Mouse (Mus musculus) lung, postnatal 10 days (tissue): ENCODE results near the gene Gabbr2.
A peak's percentile ranks its signal among the peaks of the same experiment; 100 is the strongest.

Experiments used
- DNase-seq: peaks from one replicate; pipeline ENCODE4 v3.0.0; 2021

The Gabbr2 gene

GRCm38 (mm10) chr4:46991016-46991958, at the start of gene Gabbr2:
Gene Gabbr2, minus strand, starts transcription at chr4:46991873.
- DNase-seq: no peak

- DNase-seq: no peak
Observed at GRCm38 (mm10) chr4:47039586-47039985, 47.9 kb upstream of the Gabbr2 start.

DNA sequence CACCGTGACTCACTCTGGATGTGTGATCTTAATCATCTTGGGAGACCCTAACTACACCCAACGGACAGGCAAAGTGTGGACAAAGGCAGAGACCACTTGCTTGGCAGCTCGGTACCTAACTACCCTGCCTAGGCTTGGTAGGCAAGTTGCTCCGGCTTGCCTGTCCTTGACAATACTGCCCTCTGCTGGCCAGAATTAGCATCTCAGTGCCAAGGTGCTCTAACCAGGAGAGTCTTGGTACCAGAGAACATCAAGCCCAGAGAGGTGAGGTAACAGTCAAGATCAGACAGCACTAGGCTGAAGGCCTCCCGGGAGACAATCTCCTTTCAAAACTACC, 45.6 kb upstream of the Gabbr2 start:
- DNase-seq: peak; percentile 73

GRCm38 (mm10) chr4:47036486-47037320, 45.0 kb upstream of the Gabbr2 start:
- DNase-seq: no peak

DNA sequence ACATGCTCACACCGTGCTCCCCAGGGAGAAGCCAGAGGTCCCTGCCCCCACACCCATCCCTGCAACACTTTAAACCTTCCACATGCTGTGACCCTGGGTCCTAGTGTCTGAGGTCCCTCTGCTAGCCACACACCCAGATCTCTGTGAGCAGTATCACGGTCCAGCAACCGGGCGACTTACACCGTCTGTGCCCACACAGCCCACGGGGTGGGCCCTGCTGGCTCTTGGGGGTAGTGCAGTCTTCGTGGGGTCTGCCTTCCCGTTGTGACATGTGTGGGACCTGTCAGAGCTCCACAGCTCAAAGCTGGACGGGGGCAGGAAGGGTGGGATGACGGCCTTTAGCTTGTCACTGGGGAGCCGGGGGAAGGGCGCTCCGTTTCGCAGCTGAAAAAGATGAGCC, 43.9 kb upstream of the Gabbr2 start:
- DNase-seq: no peak

- no peak for DNase-seq
Observed at GRCm38 (mm10) chr4:47032171-47032570, 40.5 kb upstream of the Gabbr2 start.

DNA sequence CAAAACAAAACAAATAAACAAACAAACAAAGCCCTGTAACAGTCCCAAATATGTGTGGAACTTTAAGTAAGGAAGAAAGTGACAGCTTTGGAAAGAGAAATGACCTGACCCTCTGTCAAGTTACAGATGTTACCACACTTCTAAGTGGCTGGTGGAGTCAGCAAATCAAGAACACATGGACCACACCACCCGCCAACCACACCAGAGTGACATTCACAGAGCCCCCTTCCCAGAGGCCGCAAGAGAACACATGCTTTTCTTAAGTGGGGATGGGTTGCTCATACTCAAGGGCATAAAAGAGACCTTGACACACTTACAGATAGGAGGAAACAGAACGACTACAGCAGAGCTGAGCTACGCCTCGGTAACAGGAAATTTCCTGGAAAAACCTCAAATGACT, 37.1 kb upstream of the Gabbr2 start:
- no peak for DNase-seq

GRCm38 (mm10) chr4:47023949-47024348, 32.3 kb upstream of the Gabbr2 start:
- no peak for DNase-seq

DNA sequence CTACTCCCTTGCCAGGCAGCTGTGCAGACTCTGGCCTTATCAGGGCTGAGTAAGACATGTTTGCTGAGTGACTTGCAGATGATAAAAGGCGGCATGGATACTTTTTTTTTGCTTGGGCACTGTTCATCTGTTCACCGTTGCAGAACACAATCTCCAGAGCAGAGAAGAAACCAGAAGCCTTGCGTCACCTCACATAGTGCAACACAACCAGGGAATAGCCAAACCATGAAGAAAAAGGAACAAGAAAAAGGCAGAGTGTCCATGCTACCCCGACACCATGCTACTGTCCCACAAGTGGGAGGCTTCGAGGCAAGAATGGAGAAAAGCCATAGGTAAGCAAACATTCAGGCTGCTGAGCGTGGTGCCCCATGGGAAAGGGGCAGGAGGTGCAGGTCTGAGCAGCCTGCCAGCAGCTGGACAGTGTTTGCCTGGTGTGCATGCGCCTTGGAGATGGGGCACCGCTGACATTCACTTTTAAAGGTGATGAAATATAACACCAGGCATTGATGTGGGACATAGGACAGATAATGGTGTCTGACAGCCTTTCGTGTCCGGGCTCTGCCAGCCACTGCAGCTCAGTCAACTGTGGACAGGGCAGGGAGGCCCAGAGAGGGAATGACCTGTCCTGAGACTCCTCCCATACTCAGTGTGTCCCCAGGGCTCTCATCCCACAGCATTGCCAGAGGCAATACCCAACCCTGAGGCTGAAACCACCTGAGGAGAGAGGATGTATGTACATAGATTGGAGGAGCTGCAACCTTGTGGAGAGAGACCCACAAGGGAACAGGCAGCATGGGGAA, 31.3 kb upstream of the Gabbr2 start:
- DNase-seq: no peak

- peak; percentile 70 for DNase-seq
Observed at GRCm38 (mm10) chr4:47020563-47020962, 28.9 kb upstream of the Gabbr2 start.

DNA sequence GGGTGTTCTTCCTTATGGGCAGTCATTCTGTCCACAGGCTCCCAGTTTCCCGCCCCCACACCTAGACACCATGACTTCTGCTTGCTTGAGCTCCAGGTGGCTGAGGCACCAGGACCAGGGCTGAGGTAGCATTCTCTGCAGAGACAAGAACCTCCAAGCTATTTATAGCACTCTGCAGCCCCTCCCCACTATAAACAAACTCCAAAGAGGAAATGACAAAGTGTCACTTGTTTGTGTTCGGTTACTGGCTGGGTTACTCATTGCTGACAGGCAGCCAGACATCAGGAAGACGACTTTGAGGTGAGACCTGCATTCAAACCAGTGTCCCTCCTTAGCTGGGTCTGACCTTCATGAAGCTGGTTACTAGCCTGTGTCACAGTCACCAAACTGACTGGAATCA, 23.5 kb upstream of the Gabbr2 start:
- peak; percentile 36 for DNase-seq

- no peak for DNase-seq
Observed at GRCm38 (mm10) chr4:47012476-47012875, 20.8 kb upstream of the Gabbr2 start.

DNA sequence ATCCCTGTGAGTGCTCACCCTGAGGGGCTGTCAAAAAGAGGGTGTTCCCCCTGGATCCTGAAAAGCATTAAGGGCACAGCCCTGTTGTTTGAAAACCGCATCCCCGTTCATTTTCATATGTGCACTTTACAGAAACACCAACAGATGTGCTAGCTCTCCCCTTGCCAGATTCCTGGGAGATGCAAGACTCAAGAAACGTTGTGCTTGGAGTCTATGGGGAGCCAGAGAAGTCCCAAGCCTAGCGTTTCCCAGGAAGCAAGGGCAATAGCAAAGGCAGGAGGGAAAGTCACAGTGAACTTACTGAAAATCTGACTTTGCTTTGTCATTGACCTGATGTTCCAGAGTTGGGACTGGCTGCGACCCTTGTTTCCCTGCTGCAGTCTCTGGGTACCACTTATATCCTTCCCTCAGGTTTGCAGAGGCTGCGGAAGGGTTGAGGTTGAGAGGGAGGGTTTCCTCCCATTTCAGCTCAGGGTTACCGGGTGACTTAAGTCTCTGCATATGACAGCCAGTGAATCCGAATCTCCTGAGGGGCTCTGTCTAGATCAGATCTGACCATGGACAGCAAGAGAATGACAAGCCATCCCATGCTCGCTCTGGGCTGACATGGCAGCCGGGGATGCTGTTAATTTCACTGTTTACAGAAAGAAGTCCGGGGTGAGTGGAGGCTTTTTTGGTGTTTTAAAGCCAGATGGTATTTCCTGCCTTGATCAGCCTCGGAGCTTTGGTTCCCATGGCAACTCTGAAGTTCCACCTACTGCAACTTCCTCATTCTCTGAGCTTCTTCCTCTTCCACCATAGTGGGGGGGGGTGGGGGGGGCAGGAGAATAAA, 18.9 kb upstream of the Gabbr2 start:
- peak; percentile 50 for DNase-seq

GRCm38 (mm10) chr4:47000626-47001395, 9.1 kb upstream of the Gabbr2 start:
- DNase-seq: no peak

DNA sequence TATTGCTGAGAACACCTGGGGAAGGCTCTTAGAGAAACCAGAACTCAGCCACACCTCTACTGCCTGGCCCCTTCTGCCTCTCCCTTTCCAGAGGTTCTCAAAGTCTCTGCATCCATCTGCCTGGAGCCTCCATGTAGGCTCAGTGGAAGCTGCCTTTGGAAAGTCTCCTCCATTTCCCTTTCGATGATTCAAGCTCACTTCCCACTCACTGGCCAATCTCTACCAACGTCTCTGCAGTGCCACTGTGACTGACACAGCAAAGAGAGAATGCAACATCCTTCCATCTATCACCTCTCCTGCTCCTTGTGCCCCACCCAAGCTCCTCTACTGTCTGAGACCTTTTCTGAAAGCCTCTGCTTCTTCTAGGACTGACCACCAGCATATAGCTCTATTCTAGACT, 6.3 kb upstream of the Gabbr2 start:
- no peak for DNase-seq

DNA sequence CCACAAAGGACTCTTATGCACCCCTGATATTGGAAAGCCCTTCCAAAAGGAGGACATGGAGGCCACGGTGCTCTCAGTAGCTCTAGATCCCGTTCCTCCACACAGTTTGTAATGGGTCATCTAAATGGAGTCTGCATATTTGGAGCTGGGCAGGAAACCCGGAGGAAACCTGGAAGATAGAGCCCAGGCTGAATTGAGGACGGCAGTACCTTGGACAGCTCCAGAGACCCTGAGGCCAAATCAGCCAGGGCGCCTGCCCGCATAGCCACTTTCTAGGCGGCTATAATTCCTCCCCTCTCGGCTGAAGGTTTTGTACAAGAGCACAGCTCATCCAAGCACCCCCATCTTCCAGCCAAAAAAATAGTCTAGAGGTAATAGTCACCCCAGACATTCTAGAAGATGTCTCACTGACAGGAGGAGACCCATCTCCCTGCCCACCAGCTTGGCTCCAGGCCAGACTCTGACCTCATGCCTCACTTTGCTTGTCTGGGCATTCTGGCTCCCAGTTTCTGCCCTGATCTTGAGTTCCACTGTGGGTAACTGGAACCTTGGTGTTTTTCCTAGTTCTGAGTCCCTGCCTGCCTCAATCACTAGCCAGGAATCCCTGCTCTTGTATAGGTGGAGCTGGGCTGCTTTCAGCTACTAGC, 1.3 kb upstream of the Gabbr2 start:
- peak; percentile 66 for DNase-seq

DNA sequence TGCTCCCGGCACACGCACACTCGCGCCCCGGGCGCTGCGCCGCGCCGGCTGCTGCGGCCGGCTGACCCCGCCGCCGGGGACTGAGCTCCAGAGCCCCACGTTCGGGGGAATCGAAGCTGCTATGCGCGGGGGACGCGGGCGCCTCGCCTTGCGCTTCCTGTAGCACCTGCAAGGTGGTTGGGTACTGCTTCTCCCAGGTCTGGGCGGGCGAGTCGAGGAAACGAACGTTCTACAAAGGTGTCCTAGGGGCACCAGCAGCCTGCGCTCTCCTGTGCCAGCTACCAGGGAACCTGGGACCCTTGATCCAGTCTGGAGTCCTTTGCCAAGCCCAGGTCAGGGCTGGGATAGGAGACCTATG, 265 bp upstream of the Gabbr2 start:
- no peak for DNase-seq

DNA sequence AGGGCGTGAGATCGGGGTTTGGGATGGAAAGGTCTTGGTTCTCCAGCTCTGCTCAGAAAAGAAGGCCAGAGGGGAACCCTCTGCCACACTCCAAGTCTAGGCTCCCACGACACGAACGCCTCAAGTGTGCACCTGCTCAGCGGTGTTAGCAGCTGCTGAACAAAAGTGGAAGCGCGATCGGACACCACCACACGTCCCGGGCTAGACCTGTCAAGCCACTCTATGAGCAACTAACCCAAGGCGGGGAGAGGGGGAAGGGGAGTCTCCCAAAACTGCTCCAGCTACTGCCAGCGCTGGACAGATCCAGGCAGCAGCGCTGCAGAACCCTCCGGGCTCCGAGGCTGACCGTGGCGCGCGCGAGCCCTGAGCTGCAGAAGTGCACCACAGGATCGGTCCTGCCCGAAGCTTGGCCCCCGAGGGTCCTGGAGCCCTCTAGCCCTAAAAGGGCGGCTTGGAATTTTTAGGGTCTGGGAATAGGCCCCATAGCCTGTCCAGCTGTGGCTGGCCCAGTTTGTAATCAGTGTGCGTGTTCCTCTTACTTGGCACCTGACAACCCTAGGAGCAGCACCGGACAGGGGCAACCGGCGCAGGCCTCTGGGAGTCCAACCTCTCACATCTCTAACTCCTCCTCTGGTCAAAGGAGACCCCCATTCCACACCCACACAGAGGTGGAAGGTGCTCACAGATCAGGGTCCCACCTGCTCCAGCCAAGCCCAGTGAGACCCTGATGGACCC, 1.2 kb downstream of the Gabbr2 start:
- DNase-seq: no peak

DNA sequence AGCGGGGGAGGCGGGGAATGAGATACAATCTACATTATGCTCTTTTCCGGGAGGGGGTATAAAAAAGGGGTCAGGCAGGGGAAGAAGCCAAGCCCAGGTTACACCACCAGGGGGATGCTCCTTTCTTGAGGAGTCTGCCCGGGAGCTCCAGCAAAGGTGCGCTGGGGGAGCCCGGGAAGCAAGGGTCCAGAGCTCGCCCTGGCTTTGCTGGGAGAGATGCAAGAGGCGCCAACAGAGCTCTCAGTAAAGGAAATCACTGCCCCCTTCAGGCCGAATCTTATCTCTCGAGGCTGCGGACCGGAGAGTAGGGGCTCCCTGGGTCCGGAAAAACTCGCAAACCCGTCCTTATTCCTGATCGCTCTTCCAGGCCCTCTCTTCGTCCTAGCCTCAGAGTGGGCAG, 1.8 kb downstream of the Gabbr2 start:
- peak; percentile 33 for DNase-seq

- no peak for DNase-seq
Observed at GRCm38 (mm10) chr4:46988824-46989223, 2.8 kb downstream of the Gabbr2 start.
